Mouse (Mus musculus): ENCODE results near the gene Palm2. TPM values are rescaled to one million over a fixed set of nuclear protein-coding genes. Genes with fewer than 3 reads are reported as not detected.

Gene Palm2
- polyA plus RNA-seq, 1 experiment from 2014 or later = 13.2 TPM

DNA sequence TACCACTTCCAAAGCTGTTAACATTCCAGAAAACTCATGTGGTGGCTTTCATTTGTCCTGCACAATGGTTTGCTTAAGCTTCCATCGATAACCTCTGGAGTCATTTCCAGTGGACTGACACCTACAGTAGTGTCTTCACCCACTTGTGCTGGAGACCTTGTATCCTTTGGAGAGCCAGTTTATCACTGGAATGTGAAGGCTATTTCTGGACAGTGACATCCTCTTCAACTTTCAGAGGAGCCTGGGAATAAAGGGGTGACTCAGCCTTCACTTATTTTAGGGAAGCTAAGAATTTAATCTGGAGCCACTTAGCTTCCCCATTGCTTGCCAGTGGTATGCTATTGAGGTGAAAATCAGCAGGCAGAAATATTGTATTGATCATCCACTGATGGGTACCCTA is 154.3 kb downstream of the Palm2 start:
- H3K4me3 ChIP-seq (replicated peaks) = no peak overlapping the region
- 95% methylated on average over 1 of the region's 1 CpGs for WGBS
- H3K27ac ChIP-seq = no peak overlapping the region
- no peak overlapping the region for H3K4me2 ChIP-seq
- peaks cover 4% of the 10 kb centered on the region; the same call in 1 of the 2 replicates for H3K9me3 ChIP-seq
- no peaks in the 10 kb centered on the region for H3K27me3 ChIP-seq
- no peaks in the 10 kb centered on the region; the same call in 1 of the 2 replicates for H3K36me3 ChIP-seq
- peaks cover 17% of the 10 kb centered on the region for H3K4me1 ChIP-seq (replicated peaks)
- H3K9ac ChIP-seq (replicated peaks) = no peak overlapping the region
- no peak for ATAC-seq (ENCODE audit: insufficient number of reproducible peaks, insufficient read depth, low FRiP score, low TSS enrichment, low read depth)

DNA sequence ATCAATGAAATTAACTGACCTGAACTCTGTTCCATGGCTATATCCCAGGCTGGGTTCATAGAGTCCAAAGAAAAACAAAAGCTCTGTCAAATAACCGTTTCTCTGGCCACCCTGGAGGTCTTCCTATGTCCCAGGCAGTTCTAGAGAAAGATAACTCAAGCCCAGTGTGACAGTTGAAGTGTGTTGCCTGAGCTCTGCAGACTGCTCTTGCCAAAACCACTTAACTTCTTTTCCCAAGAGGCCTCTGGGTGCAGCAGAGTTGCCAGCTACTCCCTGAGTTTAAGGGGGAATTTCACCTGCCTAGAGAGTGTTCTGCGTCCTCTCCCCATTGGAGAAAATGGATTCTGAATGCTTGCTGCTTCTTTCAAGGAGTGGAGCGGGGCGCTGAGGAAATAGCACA is 158.7 kb downstream of the Palm2 start:
- Histone ChIP-seq H3K4me1 (replicated peaks) (peaks cover 5% of the 10 kb centered on the region; the same call in 1 of the 2 replicates), H3K9me3 (no peaks in the 10 kb centered on the region), H3K4me2 (no peak overlapping the region), H3K4me3 (replicated peaks) (no peak overlapping the region), H3K36me3 (0 out of 2 replicates have a peak, but pooled peaks cover 6% of the 10 kb centered on the region), H3K27me3 (no peaks in the 10 kb centered on the region), H3K27ac (no peak overlapping the region), H3K9ac (replicated peaks) (no peak overlapping the region)
- 83% methylated on average over 4 of the region's 4 CpGs for WGBS
- ATAC-seq (ENCODE audit: insufficient number of reproducible peaks, insufficient read depth, low FRiP score, low TSS enrichment, low read depth) = no peak

DNA sequence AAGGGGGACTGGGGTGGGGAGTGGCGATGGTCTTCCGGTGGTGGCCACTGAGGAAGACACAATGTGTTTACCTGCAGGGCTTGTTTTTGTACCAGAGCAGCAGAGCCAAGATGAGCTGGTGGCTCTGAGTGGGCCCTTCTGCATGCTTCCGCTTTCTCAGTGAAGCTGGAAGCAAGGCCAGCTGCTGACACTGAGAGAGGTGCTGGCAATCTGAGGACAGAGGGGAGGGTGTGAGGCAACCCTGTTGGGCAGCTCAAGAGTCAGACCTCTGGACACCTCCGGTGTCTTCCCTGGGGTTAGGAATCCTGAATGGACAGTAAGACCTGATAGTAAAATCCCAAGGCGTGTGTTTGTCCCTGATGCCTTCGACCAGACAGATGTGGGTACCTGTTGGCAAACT is 165.9 kb downstream of the Palm2 start:
- Histone ChIP-seq H3K9me3 (no peaks in the 10 kb centered on the region), H3K27me3 (no peaks in the 10 kb centered on the region), H3K36me3 (0 out of 2 replicates have a peak, but pooled peaks cover 2% of the 10 kb centered on the region), H3K9ac (replicated peaks) (no peak overlapping the region), H3K27ac (no peak overlapping the region), H3K4me3 (replicated peaks) (no peak overlapping the region), H3K4me2 (no peak overlapping the region), H3K4me1 (replicated peaks) (peaks cover 7% of the 10 kb centered on the region; the same call in 1 of the 2 replicates)
- 90% methylated on average over 6 of the region's 6 CpGs for WGBS
- no peak for ATAC-seq (ENCODE audit: insufficient number of reproducible peaks, insufficient read depth, low FRiP score, low TSS enrichment, low read depth)

DNA sequence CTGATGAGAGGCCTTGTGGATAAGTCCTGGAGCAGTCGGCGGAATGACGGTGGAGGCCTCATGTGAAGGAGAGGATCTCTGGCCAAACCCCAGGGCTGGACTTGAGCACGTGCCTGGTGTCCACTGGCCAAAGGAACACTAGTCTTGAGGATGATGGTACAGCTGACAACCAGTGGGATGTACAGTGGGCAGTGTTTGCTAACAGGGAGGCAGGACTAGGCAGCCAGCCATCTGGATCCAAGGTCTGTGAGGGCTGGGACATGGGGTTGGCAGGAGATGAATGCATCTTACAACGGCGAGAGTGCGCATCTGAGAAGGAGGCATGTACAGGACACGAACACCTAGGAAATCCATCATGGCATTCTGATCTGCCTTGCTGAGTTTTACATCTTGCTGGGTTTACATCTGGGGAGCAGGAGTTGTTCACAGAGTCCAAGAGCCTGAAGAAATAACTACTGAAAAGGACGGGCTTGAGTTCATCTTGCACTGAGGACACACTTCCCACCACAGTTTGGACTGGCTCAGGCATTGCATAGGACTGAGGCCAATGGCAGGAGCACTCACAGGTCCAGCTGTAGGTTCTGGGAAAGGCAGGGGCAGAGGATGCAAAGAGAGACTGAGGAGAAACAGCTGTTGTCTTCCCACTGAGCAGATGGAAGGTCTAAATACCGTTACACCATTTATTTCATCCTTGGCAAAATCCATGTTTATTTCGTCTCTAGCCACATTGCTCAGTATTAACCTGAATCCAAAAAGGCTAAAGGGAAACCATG is 166.8 kb downstream of the Palm2 start:
- Histone ChIP-seq H3K27ac (no peak overlapping the region), H3K9me3 (no peaks in the 10 kb centered on the region), H3K4me3 (replicated peaks) (no peak overlapping the region), H3K27me3 (no peaks in the 10 kb centered on the region), H3K4me2 (no peak overlapping the region), H3K9ac (replicated peaks) (no peak overlapping the region), H3K4me1 (replicated peaks) (peaks cover 7% of the 10 kb centered on the region; the same call in 1 of the 2 replicates), H3K36me3 (no peaks in the 10 kb centered on the region)
- 93% methylated on average over 11 of the region's 11 CpGs for WGBS
- no peak for ATAC-seq (ENCODE audit: insufficient number of reproducible peaks, insufficient read depth, low FRiP score, low TSS enrichment, low read depth)

DNA sequence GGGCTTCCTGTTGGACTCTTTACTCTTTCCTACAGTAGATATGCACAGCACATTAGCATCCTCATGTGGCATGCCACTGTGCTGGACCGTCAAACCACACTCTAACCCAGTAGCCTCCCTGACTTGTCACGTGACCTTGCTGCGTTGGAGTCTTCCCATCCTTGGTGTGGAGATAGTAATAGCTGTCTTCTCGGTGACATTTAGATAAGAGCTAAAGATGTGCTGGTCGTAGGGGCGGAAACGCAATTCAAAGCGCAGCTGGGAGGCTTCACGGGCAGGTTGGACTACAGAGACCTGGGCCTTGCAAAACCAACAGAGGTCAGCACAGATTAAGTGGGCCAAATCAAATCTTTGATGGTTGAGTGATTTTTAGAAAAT is 167.4 kb downstream of the Palm2 start:
- no peak overlapping the region for H3K9ac ChIP-seq (replicated peaks)
- no peak overlapping the region for H3K27ac ChIP-seq
- no peaks in the 10 kb centered on the region for H3K36me3 ChIP-seq
- no peaks in the 10 kb centered on the region for H3K27me3 ChIP-seq
- no peaks in the 10 kb centered on the region for H3K9me3 ChIP-seq
- WGBS = 79% methylated on average over 9 of the region's 9 CpGs
- H3K4me1 ChIP-seq (replicated peaks) = peaks cover 7% of the 10 kb centered on the region; the same call in 1 of the 2 replicates
- ATAC-seq (ENCODE audit: insufficient number of reproducible peaks, insufficient read depth, low FRiP score, low TSS enrichment, low read depth) = no peak
- H3K4me2 ChIP-seq = no peak overlapping the region
- no peak overlapping the region for H3K4me3 ChIP-seq (replicated peaks)

DNA sequence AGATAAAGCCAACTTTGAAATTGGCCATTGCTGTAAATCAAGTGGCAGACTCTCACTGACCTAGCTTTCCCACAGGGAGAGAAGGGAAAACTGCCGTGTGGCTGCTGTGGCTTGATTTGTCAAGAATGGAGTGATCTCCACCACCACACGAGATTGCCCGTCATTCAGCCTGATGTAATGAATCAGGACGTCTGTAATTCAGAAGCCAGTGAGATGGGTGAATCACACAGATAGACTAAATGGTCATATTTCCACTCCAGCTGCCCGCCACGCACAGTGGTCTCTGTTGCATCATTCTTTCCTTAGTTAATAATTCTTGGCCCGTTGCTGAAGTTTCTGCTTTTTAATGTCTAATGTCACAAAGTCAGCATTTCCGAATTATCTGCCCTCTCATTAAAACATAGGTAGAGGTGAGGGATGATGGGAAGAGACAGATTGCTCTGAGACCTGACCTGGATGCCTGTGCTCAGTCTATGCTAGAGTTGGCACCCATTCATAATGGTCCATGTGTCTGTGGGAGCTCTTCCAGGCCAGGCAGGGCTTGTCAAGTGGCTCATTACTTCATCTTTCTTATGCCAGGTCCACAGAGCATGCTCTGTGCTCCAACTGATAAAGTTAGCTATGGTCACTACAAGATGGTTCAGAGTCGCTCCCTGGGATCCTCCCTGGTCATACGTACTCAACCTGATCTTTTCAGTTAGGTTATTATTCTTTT is 168.0 kb downstream of the Palm2 start:
- no peaks in the 10 kb centered on the region for H3K9me3 ChIP-seq
- no peaks in the 10 kb centered on the region for H3K27me3 ChIP-seq
- peaks cover 11% of the 10 kb centered on the region for H3K4me1 ChIP-seq (replicated peaks)
- no peak overlapping the region for H3K4me2 ChIP-seq
- H3K9ac ChIP-seq (replicated peaks) = no peak overlapping the region
- H3K27ac ChIP-seq = no peak overlapping the region
- no peak overlapping the region for H3K4me3 ChIP-seq (replicated peaks)
- ATAC-seq (ENCODE audit: insufficient number of reproducible peaks, insufficient read depth, low FRiP score, low TSS enrichment, low read depth) = no peak
- WGBS = 78% methylated on average over 10 of the region's 10 CpGs
- H3K36me3 ChIP-seq = no peaks in the 10 kb centered on the region

DNA sequence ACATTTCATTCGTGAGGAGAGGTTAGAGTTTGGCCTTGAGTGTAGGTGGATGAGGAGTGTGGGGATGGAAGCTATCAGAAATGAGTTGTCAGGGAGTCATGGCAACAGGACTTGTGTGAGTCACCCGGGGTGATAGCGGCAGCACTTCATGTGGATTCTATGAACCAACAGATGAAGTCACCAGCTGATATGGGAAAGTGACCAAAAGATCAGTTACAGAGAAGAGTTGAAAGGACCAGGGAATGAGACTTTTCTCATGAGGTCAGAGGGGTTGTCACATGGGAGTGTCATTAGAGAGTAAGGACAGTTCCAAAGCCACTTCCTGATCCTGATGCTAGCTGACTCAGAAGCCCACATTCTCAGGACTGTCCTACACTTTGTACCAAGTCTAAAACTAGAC is 172.2 kb downstream of the Palm2 start:
- peaks cover 31% of the 10 kb centered on the region for H3K4me1 ChIP-seq (replicated peaks)
- H3K27ac ChIP-seq = no peak overlapping the region
- WGBS = 90% methylated on average over 3 of the region's 3 CpGs
- peaks cover 3% of the 10 kb centered on the region; the same call in 1 of the 2 replicates for H3K27me3 ChIP-seq
- H3K4me2 ChIP-seq = no peak overlapping the region
- H3K36me3 ChIP-seq = no peaks in the 10 kb centered on the region
- H3K9ac ChIP-seq (replicated peaks) = no peak overlapping the region
- H3K9me3 ChIP-seq = no peaks in the 10 kb centered on the region
- no peak overlapping the region for H3K4me3 ChIP-seq (replicated peaks)
- ATAC-seq (ENCODE audit: insufficient number of reproducible peaks, insufficient read depth, low FRiP score, low TSS enrichment, low read depth) = no peak

DNA sequence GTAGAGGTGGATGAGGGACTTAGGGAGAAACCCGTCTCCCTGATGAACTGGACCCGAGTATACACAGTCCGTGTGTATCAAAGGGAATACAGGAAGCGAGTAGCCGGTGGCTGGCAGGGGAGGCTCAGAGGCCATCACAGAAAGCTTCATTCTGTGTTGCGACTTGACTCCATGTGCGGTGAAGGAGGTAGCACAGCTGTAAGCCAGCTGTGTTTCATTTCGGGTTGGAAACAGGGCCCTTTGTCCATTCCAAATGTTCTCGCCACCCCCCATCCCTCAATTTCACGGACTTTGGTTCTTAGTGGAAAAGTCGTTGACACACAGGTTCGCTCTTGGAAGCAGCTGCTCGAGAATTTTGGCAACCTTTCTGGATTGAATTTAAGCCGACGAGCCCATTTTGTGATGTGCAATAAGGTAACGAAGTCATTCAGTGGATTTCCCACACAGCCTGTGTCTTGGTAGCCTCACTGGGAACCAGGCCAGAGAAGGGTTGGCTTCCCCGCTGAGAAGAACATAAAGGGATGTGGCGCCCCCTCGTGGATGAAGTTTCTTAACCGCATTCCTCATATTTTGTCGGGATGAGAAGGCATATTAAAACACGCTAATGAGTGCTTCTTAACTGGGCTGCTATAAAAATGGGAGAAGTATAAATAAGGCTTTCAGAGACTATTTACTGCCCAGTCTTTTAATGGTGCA is 173.3 kb downstream of the Palm2 start:
- Histone ChIP-seq H3K4me1 (replicated peaks) (peaks cover 42% of the 10 kb centered on the region), H3K4me2 (peak overlapping the region; percentile 42), H3K9ac (replicated peaks) (no peak overlapping the region), H3K9me3 (no peaks in the 10 kb centered on the region), H3K27ac (peak overlapping the region; percentile 67; the same call in 1 of the 2 replicates), H3K36me3 (no peaks in the 10 kb centered on the region), H3K4me3 (replicated peaks) (no peak overlapping the region; the same call in 1 of the 2 replicates), H3K27me3 (peaks cover 3% of the 10 kb centered on the region; the same call in 1 of the 2 replicates)
- ATAC-seq (ENCODE audit: insufficient number of reproducible peaks, insufficient read depth, low FRiP score, low TSS enrichment, low read depth) = peak; percentile 80
- WGBS = 16% methylated on average over 22 of the region's 22 CpGs

DNA sequence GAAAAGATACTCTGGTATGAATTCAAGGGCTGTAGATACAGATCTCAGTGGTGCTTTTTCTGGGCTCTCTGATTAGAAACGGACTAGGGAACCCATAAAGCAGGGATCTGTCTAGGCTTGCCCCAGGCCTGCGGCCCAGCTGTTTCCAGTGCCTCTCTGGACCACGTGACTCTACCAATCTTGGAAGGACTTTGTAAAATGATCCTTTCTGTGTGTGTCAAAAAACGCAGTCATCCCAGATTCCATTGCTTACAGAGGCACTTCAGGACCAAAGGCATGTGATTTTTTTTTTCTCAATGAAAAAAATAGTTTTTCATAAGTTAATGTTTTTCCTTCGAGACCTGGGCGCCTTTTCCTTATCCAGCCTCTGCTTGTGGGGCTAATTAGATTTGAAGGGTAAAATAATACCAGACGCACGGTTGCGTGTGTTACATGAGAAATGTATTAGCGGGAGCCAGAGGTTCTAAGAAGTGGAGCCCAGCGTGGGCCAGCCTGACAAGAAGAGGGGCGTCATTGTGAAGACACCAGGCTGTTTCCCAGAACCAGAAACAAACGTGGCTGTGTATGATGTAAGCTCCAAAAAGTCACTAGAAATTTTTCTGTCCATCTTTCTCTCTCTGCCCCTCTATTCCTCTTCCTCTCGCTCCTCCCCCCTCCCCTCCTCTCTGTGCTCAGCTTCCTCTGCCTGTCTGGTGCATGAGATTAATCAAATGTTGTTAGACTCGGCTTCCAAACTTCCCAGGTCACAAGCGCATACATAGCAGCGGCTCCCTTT is 177.4 kb downstream of the Palm2 start:
- peaks cover 3% of the 10 kb centered on the region; the same call in 1 of the 2 replicates for H3K27me3 ChIP-seq
- H3K4me2 ChIP-seq = peak overlapping the region; percentile 47
- WGBS = 7% methylated on average over 17 of the region's 17 CpGs
- peak overlapping the region; percentile 76 for H3K27ac ChIP-seq
- no peak overlapping the region for H3K9ac ChIP-seq (replicated peaks)
- H3K36me3 ChIP-seq = no peaks in the 10 kb centered on the region
- peak; percentile 72 for ATAC-seq (ENCODE audit: insufficient number of reproducible peaks, insufficient read depth, low FRiP score, low TSS enrichment, low read depth)
- peak overlapping the region; percentile 18 for H3K4me3 ChIP-seq (replicated peaks)
- no peaks in the 10 kb centered on the region for H3K9me3 ChIP-seq
- H3K4me1 ChIP-seq (replicated peaks) = peaks cover 49% of the 10 kb centered on the region

DNA sequence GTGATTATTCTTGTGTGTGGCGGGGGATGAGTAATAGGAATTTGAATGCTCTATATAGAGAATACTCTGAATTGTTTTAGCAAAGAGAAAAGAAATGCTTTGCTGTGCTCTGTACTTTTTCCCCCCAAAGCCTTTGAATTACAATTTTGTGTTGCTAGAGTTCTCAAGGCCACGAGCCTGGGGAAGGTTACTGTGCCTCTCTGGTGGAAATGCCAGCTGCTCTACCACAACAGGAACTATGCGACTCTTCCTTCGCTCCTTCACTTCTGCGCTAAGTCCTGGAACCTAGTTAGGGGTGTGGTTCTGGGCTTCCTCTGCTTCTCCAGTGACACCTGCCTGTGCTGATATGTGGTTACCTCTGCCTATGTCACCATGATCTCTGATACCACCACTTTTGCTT is 178.7 kb downstream of the Palm2 start:
- H3K4me3 ChIP-seq (replicated peaks) = no peak overlapping the region
- no peak overlapping the region for H3K4me2 ChIP-seq
- H3K27me3 ChIP-seq = peaks cover 3% of the 10 kb centered on the region; the same call in 1 of the 2 replicates
- no peaks in the 10 kb centered on the region for H3K36me3 ChIP-seq
- ATAC-seq (ENCODE audit: insufficient number of reproducible peaks, insufficient read depth, low FRiP score, low TSS enrichment, low read depth) = no peak
- H3K9ac ChIP-seq (replicated peaks) = no peak overlapping the region
- no peak overlapping the region for H3K27ac ChIP-seq
- WGBS = 90% methylated on average over 5 of the region's 5 CpGs
- H3K4me1 ChIP-seq (replicated peaks) = peaks cover 48% of the 10 kb centered on the region
- no peaks in the 10 kb centered on the region for H3K9me3 ChIP-seq
